Mouse (Mus musculus) hindbrain, embryonic 10.5 days (tissue): ENCODE data around the gene Slc13a3. TPM values are rescaled to one million over a fixed set of nuclear protein-coding genes. Genes with fewer than 3 reads are reported as not detected.

Experiments
- DNase-seq: peaks from one replicate; pipeline ENCODE4 v3.0.0-alpha.2; 2017; ENCODE audit warnings: low spot score
- H3K27ac ChIP-seq: fragments of 300-500 bp; sonication (generic); 2 replicates; pipeline ENCODE4 v1.5.1; 2016; ENCODE audit warnings: mild to moderate bottlenecking, moderate library complexity
- H3K27me3 ChIP-seq: fragments of 300-500 bp; sonication (generic); 2 replicates; pipeline ENCODE4 v1.6.1; 2016; ENCODE audit warnings: mild to moderate bottlenecking; ENCODE audit not compliant: poor library complexity, insufficient read depth, severe bottlenecking
- H3K36me3 ChIP-seq: fragments of 300-500 bp; sonication (generic); 2 replicates; pipeline ENCODE4 v1.6.1; 2016; ENCODE audit warnings: mild to moderate bottlenecking, moderate library complexity
- H3K4me1 ChIP-seq: fragments of 300-500 bp; sonication (generic); replicated peaks from 2 replicates; pipeline ENCODE4 v1.6.1; 2016; ENCODE audit warnings: mild to moderate bottlenecking
- H3K4me3 ChIP-seq: fragments of 300-500 bp; sonication (generic); 2 replicates; pipeline ENCODE4 v1.5.1; 2016; ENCODE audit warnings: mild to moderate bottlenecking, moderate library complexity
- H3K9me3 ChIP-seq: fragments of 300-500 bp; sonication (generic); 2 replicates; pipeline ENCODE4 v1.6.1; 2016; ENCODE audit warnings: mild to moderate bottlenecking, moderate library complexity
- WGBS: fragments of 180-500 bp; shearing (Covaris S2); methylation state at CpG from one replicate; pipeline ENCODE4 v1.1.7; 2016; 5-methylcytosine and 5-hydroxymethylcytosine counted together
- polyA plus RNA-seq: library from polyadenylated mRNA; unstranded; fragments of >200 nt; fragmentation: Nextera tagmentation; extraction: Ambion mirVana; gene quantifications from 2 replicates; pipeline ENCODE4 v1.2.1, GENCODE M21; 2016

The Slc13a3 gene
- polyA plus RNA-seq, 1 experiment from 2014 or later = 0.84 TPM

DNA sequence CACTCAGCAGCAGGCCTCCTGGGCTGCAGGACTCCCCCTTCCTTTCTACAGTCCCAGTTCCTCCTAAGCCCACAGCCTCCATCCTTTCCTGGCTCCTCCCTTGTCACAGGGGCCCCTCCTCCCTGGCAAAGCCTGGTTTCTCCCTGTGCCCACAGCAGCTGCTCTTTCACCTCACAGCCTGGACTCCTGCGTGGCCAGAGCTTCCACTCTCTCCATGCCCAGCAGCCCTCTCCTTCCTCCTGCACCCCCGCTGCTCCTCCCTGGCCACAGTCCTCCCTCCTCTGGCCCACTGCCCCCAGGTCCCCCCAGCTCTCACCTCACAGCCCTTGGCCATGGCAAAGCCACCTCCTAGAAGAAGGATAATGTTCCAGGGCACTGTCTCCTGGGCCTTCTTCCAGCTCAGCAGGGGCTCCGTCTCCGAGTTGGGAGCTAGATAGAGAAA is 53.3 kb downstream of the Slc13a3 start:
- Histone ChIP-seq H3K4me1 (peaks cover 50% of the 10 kb centered on the region), H3K36me3 (no peaks in the 10 kb centered on the region), H3K9me3 (no peaks in the 10 kb centered on the region), H3K4me3 (no peak overlapping the region), H3K27me3 (no peaks in the 10 kb centered on the region), H3K27ac (peak overlapping the region; percentile 81)
- 70% methylated on average over 4 of the region's 4 CpGs for WGBS
- DNase-seq = no peak

DNA sequence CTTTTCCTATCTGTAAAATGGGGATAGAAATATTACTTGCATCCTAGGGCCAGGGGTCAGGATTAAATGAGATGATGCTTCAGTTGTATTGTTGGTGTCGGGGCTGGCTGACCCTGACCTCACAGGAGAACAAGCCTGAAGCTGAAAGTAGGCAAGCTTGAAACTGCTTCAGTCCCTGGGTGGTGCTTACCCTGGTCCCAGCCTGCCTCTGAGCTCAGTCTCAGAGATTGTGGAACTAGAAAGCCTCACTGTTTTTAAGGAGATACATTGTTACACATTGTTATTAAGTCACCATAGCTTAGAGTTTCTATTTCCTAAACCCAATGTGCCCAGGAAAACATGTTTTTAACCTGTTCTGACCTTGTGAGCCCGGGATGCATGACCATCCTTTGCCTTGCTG is 54.5 kb downstream of the Slc13a3 start:
- DNase-seq = no peak
- Histone ChIP-seq H3K27me3 (no peaks in the 10 kb centered on the region), H3K4me1 (peaks cover 60% of the 10 kb centered on the region), H3K4me3 (no peak overlapping the region), H3K36me3 (no peaks in the 10 kb centered on the region), H3K9me3 (no peaks in the 10 kb centered on the region), H3K27ac (no peak overlapping the region)
- 84% methylated on average over 2 of the region's 2 CpGs for whole genome bisulfite sequencing

DNA sequence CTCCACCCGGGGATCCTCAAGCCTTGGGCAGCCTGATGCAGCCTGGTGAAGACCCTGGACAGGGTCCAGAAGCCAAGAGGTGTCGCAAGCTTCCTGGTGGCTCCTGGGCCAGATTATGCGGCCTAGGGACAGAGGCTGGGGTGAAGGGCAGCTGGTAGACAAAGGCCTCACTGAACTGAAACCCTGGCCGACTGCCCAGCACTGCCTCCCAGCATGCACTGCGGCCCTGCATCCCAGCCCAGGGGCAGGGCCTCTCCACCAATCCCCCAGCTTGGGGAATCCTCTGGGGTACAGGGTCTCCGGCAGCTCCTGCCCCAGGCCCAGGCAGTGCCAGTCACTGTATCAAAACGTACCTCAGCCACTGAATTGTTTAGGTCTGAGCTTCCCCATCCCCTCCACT is 55.7 kb downstream of the Slc13a3 start:
- H3K27ac ChIP-seq = peak overlapping the region; percentile 84
- no peaks in the 10 kb centered on the region for H3K9me3 ChIP-seq
- peaks cover 60% of the 10 kb centered on the region for H3K4me1 ChIP-seq
- DNase-seq = peak; percentile 38
- H3K4me3 ChIP-seq = no peak overlapping the region
- H3K36me3 ChIP-seq = no peaks in the 10 kb centered on the region
- 51% methylated on average over 7 of the region's 7 CpGs for WGBS
- H3K27me3 ChIP-seq = no peaks in the 10 kb centered on the region

DNA sequence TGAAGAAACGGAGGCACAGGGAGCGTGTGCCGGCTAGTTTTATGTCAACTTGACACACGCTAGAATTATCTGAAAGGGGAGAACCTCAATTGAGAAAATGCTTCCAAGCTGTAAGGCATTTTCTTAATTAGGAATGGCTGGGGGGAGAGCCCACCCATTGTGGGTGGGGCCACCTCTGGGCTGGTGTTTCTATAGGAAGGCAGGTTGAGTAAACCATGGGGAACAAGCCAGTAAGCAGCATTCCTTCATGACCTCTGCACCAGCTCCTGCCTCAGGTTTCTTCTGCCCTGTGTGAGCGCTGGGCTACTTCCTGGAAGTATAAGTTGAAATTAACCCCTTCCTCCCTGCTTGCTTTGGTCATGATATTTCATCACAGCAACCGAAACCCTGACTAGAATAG is 57.2 kb downstream of the Slc13a3 start:
- 64% methylated on average over 6 of the region's 6 CpGs for WGBS

DNA sequence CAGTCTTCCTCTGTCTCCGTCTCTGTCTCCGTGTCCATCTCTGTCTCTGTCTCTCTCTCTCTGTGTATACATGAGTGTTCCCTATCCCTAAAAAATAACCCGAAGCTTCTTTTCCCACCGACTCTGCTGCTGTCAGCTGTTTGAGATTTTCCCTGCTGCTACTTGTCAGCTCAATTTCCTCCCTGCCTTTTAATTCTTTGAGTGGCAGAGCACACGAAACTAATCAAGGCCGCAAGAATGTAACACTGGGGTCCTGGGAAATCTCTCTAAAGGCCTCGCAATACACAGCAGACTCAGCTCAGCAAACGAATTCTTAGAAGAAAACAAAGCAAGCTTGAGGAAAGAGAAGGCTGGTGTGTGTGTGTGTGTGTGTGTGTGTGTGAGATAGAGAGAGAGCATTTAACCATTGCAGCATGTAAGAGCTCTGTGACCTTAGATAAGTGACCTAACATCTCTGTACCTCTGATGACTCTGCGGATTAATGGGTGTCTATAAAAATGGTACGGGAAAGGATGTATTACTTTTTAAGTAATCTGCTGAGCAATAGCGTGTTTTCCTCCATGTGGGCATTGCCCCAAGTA is 57.8 kb downstream of the Slc13a3 start:
- WGBS = 55% methylated on average over 11 of the region's 11 CpGs
- Histone ChIP-seq H3K9me3 (no peaks in the 10 kb centered on the region), H3K27me3 (no peaks in the 10 kb centered on the region), H3K36me3 (no peaks in the 10 kb centered on the region), H3K27ac (peak overlapping the region; percentile 74), H3K4me1 (peaks cover 52% of the 10 kb centered on the region), H3K4me3 (no peak overlapping the region)
- DNase-seq = no peak

More for the DNA sequence above, 57.2 kb downstream of the Slc13a3 start:
- no peaks in the 10 kb centered on the region for H3K36me3 ChIP-seq
- H3K9me3 ChIP-seq = no peaks in the 10 kb centered on the region
- no peak overlapping the region for H3K4me3 ChIP-seq
- no peaks in the 10 kb centered on the region for H3K27me3 ChIP-seq
- peak overlapping the region; percentile 84; the same call in 1 of the 2 replicates for H3K27ac ChIP-seq
- peaks cover 57% of the 10 kb centered on the region for H3K4me1 ChIP-seq
- DNase-seq = peak; percentile 49

DNA sequence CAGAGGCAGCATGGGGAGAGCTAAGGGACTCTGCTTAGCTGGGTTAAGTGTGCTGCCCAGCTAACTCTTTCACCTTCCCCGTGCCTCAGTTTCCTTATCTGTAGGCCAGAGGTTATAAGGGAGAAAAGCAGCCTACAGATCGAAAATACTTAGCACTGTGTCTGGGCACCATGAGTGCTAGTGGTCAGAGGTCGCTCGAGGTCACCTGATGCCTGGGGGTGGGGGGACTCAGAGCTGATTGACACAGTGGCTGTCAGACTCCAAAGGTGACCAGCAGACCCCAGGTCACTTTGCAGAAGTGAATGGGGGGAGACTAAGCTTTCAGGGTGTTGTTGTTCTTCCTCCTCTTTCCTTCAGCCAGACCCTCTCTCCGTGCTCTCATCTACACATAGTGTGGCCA is 58.7 kb downstream of the Slc13a3 start:
- no peaks in the 10 kb centered on the region for H3K27me3 ChIP-seq

DNA sequence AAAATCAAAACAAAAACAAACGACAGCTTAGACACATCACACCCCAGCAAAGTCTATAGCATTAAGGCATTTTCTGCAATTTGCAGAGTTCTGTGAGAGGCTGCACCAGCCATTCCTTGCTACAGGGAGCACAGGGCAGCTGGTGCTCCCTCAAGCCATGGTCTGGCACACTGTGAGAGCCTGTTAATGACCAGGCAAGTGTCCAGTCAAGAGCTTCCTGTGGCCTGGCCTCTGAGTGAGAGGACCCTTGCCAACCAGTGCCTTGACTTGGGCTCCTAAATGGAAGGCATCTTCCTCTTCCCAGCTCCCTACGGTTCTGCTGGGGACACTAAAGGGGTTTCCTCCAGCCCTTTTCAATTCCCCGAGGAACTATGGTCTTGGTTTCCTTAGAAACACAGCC is 59.1 kb downstream of the Slc13a3 start:
- H3K27ac ChIP-seq = peak overlapping the region; percentile 74
- no peaks in the 10 kb centered on the region for H3K9me3 ChIP-seq

More for the DNA sequence above, 58.7 kb downstream of the Slc13a3 start:
- 66% methylated on average over 5 of the region's 5 CpGs for WGBS
- peaks cover 43% of the 10 kb centered on the region for H3K4me1 ChIP-seq
- no peaks in the 10 kb centered on the region for H3K36me3 ChIP-seq
- H3K27ac ChIP-seq = peak overlapping the region; percentile 74
- H3K9me3 ChIP-seq = no peaks in the 10 kb centered on the region
- DNase-seq = no peak
- no peak overlapping the region for H3K4me3 ChIP-seq

DNA sequence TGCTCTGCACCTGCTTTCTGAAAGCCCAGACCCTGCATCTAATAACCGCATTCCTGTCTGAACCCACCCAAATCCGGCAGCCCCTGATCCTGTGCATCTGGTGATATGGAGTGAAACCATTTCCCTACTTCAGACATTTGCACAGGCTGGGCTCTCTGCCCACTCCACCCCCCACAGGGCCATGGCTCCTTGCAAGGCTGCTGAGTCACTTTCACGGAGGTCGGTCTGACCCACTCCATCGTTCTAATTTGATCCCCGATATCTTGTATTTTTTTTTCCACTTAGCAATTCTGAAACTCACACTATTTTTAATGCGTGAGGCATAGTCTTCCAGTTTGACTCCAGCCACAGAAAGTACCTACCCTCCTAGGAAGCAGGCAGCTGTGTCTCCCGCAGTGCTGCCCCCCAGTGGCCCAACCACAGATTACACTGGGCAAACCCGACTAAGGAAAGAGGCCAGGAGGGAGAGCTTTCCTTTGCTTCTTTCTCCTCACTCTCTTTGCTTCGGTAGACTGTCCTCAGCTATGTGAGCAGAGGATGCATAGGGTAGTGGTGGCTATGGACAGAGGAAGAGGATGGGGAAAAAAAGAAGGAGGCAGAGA is 65.2 kb downstream of the Slc13a3 start:
- WGBS = 53% methylated on average over 10 of the region's 10 CpGs
- Histone ChIP-seq H3K9me3 (no peaks in the 10 kb centered on the region), H3K4me3 (no peak overlapping the region), H3K4me1 (peaks cover 16% of the 10 kb centered on the region), H3K27me3 (no peaks in the 10 kb centered on the region), H3K36me3 (no peaks in the 10 kb centered on the region), H3K27ac (0 out of 2 replicates have a peak overlapping the region, but pooled peaks have one; percentile 47)
- peak; percentile 80 for DNase-seq

More for the DNA sequence above, 59.1 kb downstream of the Slc13a3 start:
- no peaks in the 10 kb centered on the region for H3K27me3 ChIP-seq
- no peaks in the 10 kb centered on the region for H3K36me3 ChIP-seq
- H3K4me3 ChIP-seq = no peak overlapping the region
- no peak for DNase-seq
- peaks cover 38% of the 10 kb centered on the region for H3K4me1 ChIP-seq
- 50% methylated on average over 3 of the region's 3 CpGs for WGBS

DNA sequence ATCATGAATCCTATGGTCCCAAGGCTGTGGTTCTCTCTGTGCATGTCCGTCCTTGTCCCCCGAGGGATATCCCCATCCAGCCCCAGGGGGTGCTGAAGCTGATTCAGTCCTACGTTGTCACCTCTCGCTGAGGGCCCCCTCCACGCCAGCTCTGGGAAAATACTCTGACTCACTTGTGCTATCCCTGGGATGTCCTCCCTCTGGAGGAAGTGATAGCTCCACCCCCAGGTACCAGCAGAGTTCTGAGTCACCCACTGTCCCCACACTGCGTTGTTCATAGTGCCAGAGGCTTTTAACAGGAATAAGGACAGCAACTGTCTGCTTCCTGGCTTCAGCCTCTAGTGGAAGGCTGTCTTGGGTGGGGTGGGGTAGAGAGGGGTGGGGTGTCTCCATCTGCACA is 67.7 kb downstream of the Slc13a3 start:
- H3K9me3 ChIP-seq = no peaks in the 10 kb centered on the region
- no peak overlapping the region for H3K4me3 ChIP-seq
- H3K36me3 ChIP-seq = no peaks in the 10 kb centered on the region
- 66% methylated on average over 6 of the region's 6 CpGs for WGBS
- no peak for DNase-seq
- H3K27ac ChIP-seq = no peak overlapping the region
- H3K27me3 ChIP-seq = no peaks in the 10 kb centered on the region
- H3K4me1 ChIP-seq = peaks cover 20% of the 10 kb centered on the region

DNA sequence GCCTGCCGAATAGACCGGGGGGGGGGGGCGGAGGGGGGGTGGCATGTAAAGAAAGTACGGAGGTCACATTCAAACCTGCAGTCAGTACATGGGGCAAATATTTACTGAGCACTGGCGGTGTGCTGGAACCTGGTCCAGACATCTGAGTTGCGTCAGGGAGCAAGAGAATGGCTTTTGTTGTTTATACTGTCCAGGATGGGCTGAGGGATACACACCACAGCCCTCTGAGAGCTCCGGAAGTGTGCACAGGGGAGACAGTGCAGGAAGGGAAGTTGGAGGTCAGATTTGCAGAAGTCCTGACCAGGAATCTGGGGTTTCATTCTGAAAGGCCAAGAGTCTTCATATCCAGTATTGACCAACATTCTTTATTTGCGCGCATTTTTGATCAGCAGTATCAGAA is 68.1 kb downstream of the Slc13a3 start:
- no peaks in the 10 kb centered on the region for H3K36me3 ChIP-seq
- peaks cover 20% of the 10 kb centered on the region for H3K4me1 ChIP-seq
- H3K9me3 ChIP-seq = no peaks in the 10 kb centered on the region
- 71% methylated on average over 9 of the region's 9 CpGs for WGBS
- DNase-seq = no peak
- no peak overlapping the region for H3K4me3 ChIP-seq
- H3K27me3 ChIP-seq = no peaks in the 10 kb centered on the region
- H3K27ac ChIP-seq = no peak overlapping the region

DNA sequence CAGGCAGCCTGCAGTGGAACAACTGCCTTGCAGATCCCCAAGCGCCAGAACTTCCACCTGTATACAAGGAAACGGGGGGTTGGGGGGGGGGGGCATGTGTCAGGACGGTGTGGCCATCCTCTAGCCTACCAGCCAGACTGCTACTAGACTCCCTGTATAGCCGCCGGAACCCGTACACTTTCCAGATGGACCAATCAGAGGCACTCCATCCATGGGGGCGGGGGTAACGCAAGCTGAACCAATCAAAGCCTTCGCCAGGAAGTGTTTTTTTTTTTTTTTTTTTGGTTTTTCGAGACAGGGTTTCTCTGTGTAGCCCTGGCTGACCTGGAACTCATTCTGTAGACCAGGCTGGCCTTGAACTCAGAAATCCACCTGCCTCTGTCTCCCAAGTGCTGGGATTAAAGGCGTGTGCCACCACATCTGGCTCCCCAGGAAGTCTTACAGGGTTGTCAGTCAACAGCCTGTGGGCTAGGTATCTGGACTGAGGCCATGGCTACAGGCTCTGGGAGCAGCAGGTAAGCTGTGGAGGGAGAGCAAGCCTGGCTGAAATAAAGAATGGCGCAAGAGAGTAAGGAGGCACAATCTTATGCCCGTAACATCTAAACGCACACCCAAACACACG is 74.8 kb downstream of the Slc13a3 start:
- Histone ChIP-seq H3K27ac (peak overlapping the region; percentile 82), H3K27me3 (no peaks in the 10 kb centered on the region), H3K9me3 (0 out of 2 replicates have a peak, but pooled peaks cover 4% of the 10 kb centered on the region), H3K4me3 (no peak overlapping the region), H3K4me1 (peaks cover 32% of the 10 kb centered on the region), H3K36me3 (no peaks in the 10 kb centered on the region)
- WGBS = 62% methylated on average over 15 of the region's 15 CpGs
- DNase-seq = peak; percentile 49

DNA sequence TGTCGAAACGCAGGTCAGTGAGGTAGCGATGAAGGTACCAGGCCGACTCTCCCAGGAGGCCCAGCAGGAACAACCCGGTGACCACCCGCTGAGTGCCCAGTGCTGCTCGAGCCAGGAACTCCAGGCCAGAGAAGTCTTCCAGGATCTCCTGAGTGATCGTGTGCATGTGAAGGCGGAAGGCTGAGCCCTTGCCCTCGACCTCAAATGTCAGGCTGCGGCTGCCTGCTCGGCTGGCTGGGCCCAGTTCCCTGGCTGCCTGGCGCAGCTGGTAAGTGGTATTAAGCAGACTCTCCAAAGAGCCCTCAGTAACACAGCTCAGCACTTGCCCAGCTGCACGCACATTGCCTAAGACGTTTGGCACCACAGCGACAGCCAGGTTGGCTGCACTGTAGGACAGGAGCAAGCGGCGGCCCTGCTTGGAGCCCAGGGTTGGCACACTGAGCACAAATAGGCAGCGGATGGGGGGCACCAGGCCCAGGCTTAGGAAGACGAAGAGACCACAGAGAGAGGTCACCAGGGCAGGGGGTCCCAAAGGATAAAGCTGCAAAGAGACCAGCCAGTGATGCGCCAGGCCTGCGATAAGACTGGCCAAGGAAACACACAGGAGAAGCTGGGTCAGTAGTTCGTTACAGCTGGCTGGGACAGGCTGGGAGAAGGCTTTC is 75.4 kb downstream of the Slc13a3 start:
- Histone ChIP-seq H3K27me3 (no peaks in the 10 kb centered on the region), H3K4me3 (no peak overlapping the region), H3K9me3 (0 out of 2 replicates have a peak, but pooled peaks cover 4% of the 10 kb centered on the region), H3K4me1 (peaks cover 32% of the 10 kb centered on the region), H3K36me3 (no peaks in the 10 kb centered on the region), H3K27ac (peak overlapping the region; percentile 82)
- 70% methylated on average over 23 of the region's 23 CpGs for WGBS
- no peak for DNase-seq
